Mouse (Mus musculus): ENCODE measurements around the gene Ccin. TPM values are rescaled to one million over a fixed set of nuclear protein-coding genes. Genes with fewer than 3 reads are reported as not detected.

Ccin gene
- polyA plus RNA-seq, 1 experiment = 0.04 TPM

GRCm38 (mm10) chr4:44011799-44012198, 28.5 kb downstream of the Ccin start:
- H3K36me3 ChIP-seq (ENCODE audit: control insufficient read depth, insufficient read depth) = peaks cover 13% of the 10 kb centered on the region
- peak overlapping the region; percentile 40 for H3ac ChIP-seq (ENCODE audit: control insufficient read depth, insufficient read length, low read depth)
- peaks cover 51% of the 10 kb centered on the region for H3K79me2 ChIP-seq (ENCODE audit: control insufficient read depth, insufficient read depth)
- TF ChIP-seq MAX (IDR thresholded peaks at IDR 0.05) (no peak), MYOG (IDR thresholded peaks at IDR 0.05; ENCODE audit: control insufficient read depth, extremely low read depth, insufficient read length) (no peak), USF1 (IDR thresholded peaks at IDR 0.05; ENCODE audit: low read depth) (no peak), FOSL1 (IDR thresholded peaks at IDR 0.05; ENCODE audit: insufficient read depth, low read length, poor library complexity, severe bottlenecking) (no peak), CTCF (IDR thresholded peaks at IDR 0.05; ENCODE audit: control insufficient read depth, insufficient read depth, insufficient read length) (no peak)
- peaks cover 43% of the 10 kb centered on the region for H3K79me3 ChIP-seq (ENCODE audit: low read depth)
- H3K27me3 ChIP-seq (ENCODE audit: control insufficient read depth, insufficient read depth, insufficient read length) = no peaks in the 10 kb centered on the region
- peak overlapping the region; percentile 90 for H3K4me3 ChIP-seq (ENCODE audit: insufficient read depth, poor library complexity, severe bottlenecking)

- Histone ChIP-seq H3K36me3 (ENCODE audit: control insufficient read depth, insufficient read depth) (peaks cover 16% of the 10 kb centered on the region), H3K79me2 (ENCODE audit: control insufficient read depth, insufficient read depth) (peaks cover 60% of the 10 kb centered on the region), H3K79me3 (ENCODE audit: low read depth) (peaks cover 52% of the 10 kb centered on the region), H3ac (ENCODE audit: control insufficient read depth, insufficient read length, low read depth) (peak overlapping the region; percentile 76), H3K4me3 (ENCODE audit: insufficient read depth, poor library complexity, severe bottlenecking) (peak overlapping the region; percentile 90), H3K27me3 (ENCODE audit: control insufficient read depth, insufficient read depth, insufficient read length) (no peaks in the 10 kb centered on the region)
- TF ChIP-seq CTCF (IDR thresholded peaks at IDR 0.05; ENCODE audit: control insufficient read depth, insufficient read depth, insufficient read length) (no peak), MYOD1 (IDR thresholded peaks at IDR 0.05; ENCODE audit: control insufficient read depth, insufficient read length, low read depth) (no peak), CEBPB (IDR thresholded peaks at IDR 0.05; ENCODE audit: low read depth) (no peak), USF1 (IDR thresholded peaks at IDR 0.05; ENCODE audit: low read depth) (peak; percentile 87), MYOG (IDR thresholded peaks at IDR 0.05; ENCODE audit: control insufficient read depth, extremely low read depth, insufficient read length) (no peak), FOSL1 (IDR thresholded peaks at IDR 0.05; ENCODE audit: insufficient read depth, low read length, poor library complexity, severe bottlenecking) (no peak), MAX (IDR thresholded peaks at IDR 0.05) (peak; percentile 59)
Measured at GRCm38 (mm10) chr4:44012376-44013367, 29.4 kb downstream of the Ccin start.

DNA sequence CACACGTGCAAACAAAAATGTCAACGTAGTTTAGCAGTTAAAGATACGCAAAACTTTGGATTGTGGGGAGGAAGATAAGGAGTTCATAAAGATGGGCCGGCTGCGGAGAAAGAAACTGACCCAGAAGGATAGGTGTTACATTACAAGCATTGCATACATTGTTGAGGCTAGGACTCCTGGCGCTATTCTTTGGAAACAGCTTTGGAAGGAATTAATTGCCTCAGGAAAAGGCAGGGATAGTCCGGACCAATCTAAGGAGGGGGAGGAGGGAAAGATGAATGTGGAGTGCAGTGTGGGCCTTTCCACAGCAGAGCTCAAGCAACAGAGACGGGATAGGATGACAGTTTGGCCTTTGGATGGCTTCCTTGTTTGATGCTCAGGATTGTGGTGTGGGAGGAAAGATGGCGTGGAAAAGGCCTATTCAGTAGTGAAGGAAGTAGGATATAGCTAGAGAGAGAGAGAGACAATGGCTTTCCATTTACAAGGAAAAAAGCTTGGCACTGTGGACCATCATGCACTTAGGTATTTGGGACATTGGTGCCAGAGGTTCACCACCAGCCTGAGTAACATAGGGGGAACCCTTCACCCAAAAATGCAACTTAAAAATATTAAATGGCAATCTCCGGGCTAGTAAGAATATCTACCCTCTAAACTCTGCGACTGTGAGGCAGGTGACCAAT, 30.2 kb downstream of the Ccin start:
- no peak for TF ChIP-seq FOSL1 (IDR thresholded peaks at IDR 0.05; ENCODE audit: insufficient read depth, low read length, poor library complexity, severe bottlenecking)
- no peak for TF ChIP-seq MYOG (IDR thresholded peaks at IDR 0.05; ENCODE audit: control insufficient read depth, extremely low read depth, insufficient read length)
- TF ChIP-seq CTCF (IDR thresholded peaks at IDR 0.05; ENCODE audit: control insufficient read depth, insufficient read depth, insufficient read length) = no peak
- no peak for TF ChIP-seq CEBPB (IDR thresholded peaks at IDR 0.05; ENCODE audit: low read depth)
- no peak for TF ChIP-seq MYOD1 (IDR thresholded peaks at IDR 0.05; ENCODE audit: control insufficient read depth, insufficient read length, low read depth)
- no peak for TF ChIP-seq USF1 (IDR thresholded peaks at IDR 0.05; ENCODE audit: low read depth)
- TF ChIP-seq MAX (IDR thresholded peaks at IDR 0.05) = no peak
- no peaks in the 10 kb centered on the region for H3K27me3 ChIP-seq (ENCODE audit: control insufficient read depth, insufficient read depth, insufficient read length)
- peaks cover 60% of the 10 kb centered on the region for H3K79me3 ChIP-seq (ENCODE audit: low read depth)
- peak overlapping the region; percentile 90 for H3K4me3 ChIP-seq (ENCODE audit: insufficient read depth, poor library complexity, severe bottlenecking)
- peaks cover 25% of the 10 kb centered on the region for H3K36me3 ChIP-seq (ENCODE audit: control insufficient read depth, insufficient read depth)
- peak overlapping the region; percentile 68 for H3ac ChIP-seq (ENCODE audit: control insufficient read depth, insufficient read length, low read depth)
- peaks cover 69% of the 10 kb centered on the region for H3K79me2 ChIP-seq (ENCODE audit: control insufficient read depth, insufficient read depth)

DNA sequence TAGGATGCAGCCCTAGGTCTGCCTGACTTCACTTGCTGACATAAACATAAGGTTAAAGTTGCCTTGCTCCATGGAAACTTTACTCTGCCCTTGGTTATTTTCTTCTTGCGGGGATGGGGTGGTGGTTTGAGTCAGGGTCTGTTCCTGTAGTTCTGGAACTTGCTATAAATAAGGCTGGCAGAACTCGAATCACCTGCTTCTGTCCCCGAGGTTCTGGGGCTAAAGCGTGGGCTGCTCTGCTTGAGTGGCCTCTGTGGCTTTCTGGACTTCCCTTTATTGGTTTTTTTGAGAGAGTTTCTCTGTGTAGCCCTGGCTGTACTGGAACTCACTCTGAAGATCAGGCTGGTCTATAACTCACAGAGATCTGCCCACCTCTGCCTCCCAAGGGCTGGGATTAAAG, 32.8 kb downstream of the Ccin start:
- Histone ChIP-seq H3K27me3 (ENCODE audit: control insufficient read depth, insufficient read depth, insufficient read length) (no peaks in the 10 kb centered on the region), H3K36me3 (ENCODE audit: control insufficient read depth, insufficient read depth) (peaks cover 50% of the 10 kb centered on the region), H3K79me3 (ENCODE audit: low read depth) (peaks cover 70% of the 10 kb centered on the region), H3ac (ENCODE audit: control insufficient read depth, insufficient read length, low read depth) (no peak overlapping the region), H3K4me3 (ENCODE audit: insufficient read depth, poor library complexity, severe bottlenecking) (no peak overlapping the region), H3K79me2 (ENCODE audit: control insufficient read depth, insufficient read depth) (peaks cover 94% of the 10 kb centered on the region)
- no peak for TF ChIP-seq MYOG (IDR thresholded peaks at IDR 0.05; ENCODE audit: control insufficient read depth, extremely low read depth, insufficient read length)
- TF ChIP-seq MYOD1 (IDR thresholded peaks at IDR 0.05; ENCODE audit: control insufficient read depth, insufficient read length, low read depth) = no peak
- TF ChIP-seq USF1 (IDR thresholded peaks at IDR 0.05; ENCODE audit: low read depth) = no peak
- no peak for TF ChIP-seq FOSL1 (IDR thresholded peaks at IDR 0.05; ENCODE audit: insufficient read depth, low read length, poor library complexity, severe bottlenecking)
- no peak for TF ChIP-seq MAX (IDR thresholded peaks at IDR 0.05)

GRCm38 (mm10) chr4:44016791-44017190, 33.5 kb downstream of the Ccin start:
- Histone ChIP-seq H3K27me3 (ENCODE audit: control insufficient read depth, insufficient read depth, insufficient read length) (no peaks in the 10 kb centered on the region), H3ac (ENCODE audit: control insufficient read depth, insufficient read length, low read depth) (no peak overlapping the region), H3K36me3 (ENCODE audit: control insufficient read depth, insufficient read depth) (peaks cover 57% of the 10 kb centered on the region), H3K4me3 (ENCODE audit: insufficient read depth, poor library complexity, severe bottlenecking) (no peak overlapping the region), H3K79me2 (ENCODE audit: control insufficient read depth, insufficient read depth) (peaks cover 100% of the 10 kb centered on the region), H3K79me3 (ENCODE audit: low read depth) (peaks cover 72% of the 10 kb centered on the region)
- no peak for TF ChIP-seq CTCF (IDR thresholded peaks at IDR 0.05; ENCODE audit: control insufficient read depth, insufficient read depth, insufficient read length)
- TF ChIP-seq MYOG (IDR thresholded peaks at IDR 0.05; ENCODE audit: control insufficient read depth, extremely low read depth, insufficient read length) = no peak
- TF ChIP-seq MAX (IDR thresholded peaks at IDR 0.05) = no peak
- no peak for TF ChIP-seq MYOD1 (IDR thresholded peaks at IDR 0.05; ENCODE audit: control insufficient read depth, insufficient read length, low read depth)
- no peak for TF ChIP-seq USF1 (IDR thresholded peaks at IDR 0.05; ENCODE audit: low read depth)
- TF ChIP-seq CEBPB (IDR thresholded peaks at IDR 0.05; ENCODE audit: low read depth) = no peak
- TF ChIP-seq FOSL1 (IDR thresholded peaks at IDR 0.05; ENCODE audit: insufficient read depth, low read length, poor library complexity, severe bottlenecking) = no peak
